Mouse (Mus musculus) olfactory bulb, adult 2 months (tissue): ENCODE data around the gene Eef1b2.

Experiments
- CTCF ChIP-seq: fragments of 200-500 bp; IDR thresholded peaks from 2 replicates; pipeline ENCODE4 v1.5.1; 2012; ENCODE audit warnings: low read depth, mild to moderate bottlenecking, low read length, moderate library complexity; ENCODE audit not compliant: insufficient read depth
- POLR2A ChIP-seq: fragments of 200-500 bp; IDR thresholded peaks from 2 replicates; pipeline ENCODE4 v1.6.1; 2012; ENCODE audit warnings: mild to moderate bottlenecking, low read depth, low read length, moderate library complexity; ENCODE audit not compliant: insufficient read depth

DNA sequence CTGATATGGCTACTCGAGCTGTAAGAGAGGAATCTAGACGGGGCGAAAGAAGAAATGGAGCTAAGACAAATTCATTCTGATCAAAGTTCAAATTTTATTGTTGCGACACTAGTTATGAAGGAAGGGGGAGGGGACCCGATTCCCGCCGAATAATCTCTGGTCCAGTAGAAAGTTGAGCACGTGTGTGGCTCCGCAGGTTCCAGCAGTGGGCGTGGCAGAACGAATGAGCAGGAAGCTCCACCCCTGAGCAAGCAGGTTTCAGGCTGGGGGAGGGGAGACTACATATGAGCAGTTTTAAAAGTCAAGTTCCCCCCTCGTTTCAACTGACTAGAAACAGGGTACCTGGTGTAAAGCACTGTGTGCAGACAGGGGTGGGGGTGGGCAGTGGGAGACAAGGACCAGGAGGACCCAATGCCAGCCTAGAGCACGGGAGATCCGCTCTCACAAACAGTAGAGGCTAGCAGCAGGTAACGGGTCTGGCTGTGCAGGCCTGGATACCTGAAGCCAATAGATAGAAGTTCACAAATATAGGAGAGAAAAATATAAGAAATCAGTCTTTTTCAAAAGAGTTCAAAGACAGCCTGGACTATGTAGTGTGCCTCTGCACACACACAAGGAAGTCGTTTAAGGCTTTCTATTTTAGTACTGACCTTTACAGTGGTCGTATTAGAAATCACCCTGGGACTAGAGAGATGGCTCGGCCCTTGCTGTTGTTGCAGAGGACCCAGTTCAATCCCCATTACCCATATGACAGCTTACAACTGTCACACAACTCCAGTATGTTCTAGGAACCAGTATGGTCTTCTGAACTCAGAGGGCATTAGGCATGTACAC is 46.6 kb upstream of the Eef1b2 start:
- TF ChIP-seq CTCF (no peak), POLR2A (no peak)
